Mouse (Mus musculus) heart, postnatal 14 days (tissue): ENCODE measurements at regions not wholly inside any gene's neighbourhood (a gene's known extent, or its start where the extent isn't known, plus 50 kb on each side); places are given as distances from the start of the nearest gene placed in this dataset.
"Not testable (repeated sequence)": the region's sequence is repeated elsewhere in the genome, so short reads cannot be mapped to it uniquely, and the experiment has no call there.

Experiments
- DNase-seq, 2 experiments: peaks; one replicate each; pipeline ENCODE4 v3.0.0; 2021 to 2022
- intact Hi-C: fragments of 180-260 bp; cut with DNase I; formaldehyde crosslinking; loops from one replicate; pipeline ENCODE4 v1.15.1; 2025

DNA sequence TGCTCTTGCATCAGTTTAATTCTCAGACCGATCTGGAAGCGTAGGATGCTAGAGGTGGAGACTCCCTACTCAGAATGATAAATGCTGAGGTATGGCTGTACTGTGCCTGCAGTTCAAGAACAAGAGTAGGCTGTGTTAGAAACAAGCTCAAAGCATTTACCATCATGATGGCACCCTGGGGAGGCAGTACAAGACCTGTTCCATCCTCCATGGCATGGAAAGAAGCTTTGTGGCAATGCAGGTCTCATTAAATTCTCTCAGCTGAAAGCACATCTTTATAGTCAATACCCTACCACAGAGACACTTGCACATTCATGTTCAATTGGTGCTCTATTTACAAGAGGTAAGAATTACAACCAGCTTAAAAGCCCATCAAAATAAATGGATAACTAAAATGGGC is 209.5 kb downstream of the Tbl1xr1 start:
- intact Hi-C loops = no loop called here
- no peak for DNase-seq

DNA sequence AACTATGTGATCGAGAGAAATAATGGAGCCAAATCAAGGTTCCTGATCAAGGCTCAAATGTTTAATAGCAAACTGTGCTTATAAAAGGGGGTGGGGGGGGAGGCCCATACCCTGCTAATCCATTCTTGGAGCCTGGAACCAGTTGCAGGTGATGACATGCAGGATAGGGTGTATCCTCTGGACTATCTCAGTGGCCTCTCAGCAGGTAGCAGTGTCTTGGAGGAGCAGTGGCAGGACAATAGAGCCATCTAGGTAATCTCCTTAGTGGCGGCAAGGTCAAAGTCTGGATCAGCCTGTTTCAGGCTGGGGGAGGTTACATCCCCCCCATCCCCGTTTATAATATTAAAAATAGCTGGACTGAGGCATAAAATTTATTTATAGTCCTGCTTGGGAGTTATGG is 217.0 kb downstream of the Tbl1xr1 start:
- intact Hi-C loops = no loop called here
- no peak for DNase-seq

DNA sequence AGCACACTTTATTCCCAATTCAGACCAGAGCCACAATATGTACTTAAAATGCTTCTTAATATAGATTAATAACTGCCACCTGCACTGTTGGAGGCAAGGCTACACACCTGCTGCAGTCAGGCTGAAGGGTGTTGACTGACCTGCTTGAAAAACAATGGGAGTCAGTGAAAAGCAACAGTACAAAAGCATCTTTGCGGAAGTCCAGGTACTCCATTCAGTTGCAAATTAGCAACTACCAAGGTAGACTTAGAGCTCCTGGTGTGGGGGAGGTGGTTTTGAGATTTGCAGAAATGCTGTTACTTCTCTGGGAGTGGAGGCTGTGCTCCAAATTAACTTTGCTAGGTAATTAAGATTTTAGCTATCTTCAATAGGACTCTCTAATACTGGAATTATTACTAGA is 217.6 kb downstream of the Tbl1xr1 start:
- intact Hi-C loops, DNase-seq: not testable (repeated sequence)

DNA sequence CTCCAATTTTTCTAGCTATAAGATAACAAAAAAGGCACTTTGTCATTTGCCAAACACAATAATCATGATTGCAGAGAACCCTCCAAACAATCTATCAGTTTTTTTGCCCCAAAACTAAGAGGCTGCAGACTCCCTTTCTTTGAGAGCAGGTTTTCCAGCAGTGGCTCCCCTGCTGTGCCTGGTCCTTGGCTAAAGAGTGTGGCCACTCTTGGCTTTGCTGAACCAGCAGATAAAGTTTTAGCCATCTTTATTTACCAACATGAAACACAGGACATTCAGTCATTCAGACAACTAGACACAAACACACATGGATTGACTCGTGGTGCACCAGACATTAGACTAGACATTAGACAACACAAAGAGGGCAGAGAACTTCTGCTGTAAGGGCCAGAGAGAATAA is 220.5 kb downstream of the Tbl1xr1 start:
- DNase-seq, intact Hi-C loops: not testable (repeated sequence)

DNA sequence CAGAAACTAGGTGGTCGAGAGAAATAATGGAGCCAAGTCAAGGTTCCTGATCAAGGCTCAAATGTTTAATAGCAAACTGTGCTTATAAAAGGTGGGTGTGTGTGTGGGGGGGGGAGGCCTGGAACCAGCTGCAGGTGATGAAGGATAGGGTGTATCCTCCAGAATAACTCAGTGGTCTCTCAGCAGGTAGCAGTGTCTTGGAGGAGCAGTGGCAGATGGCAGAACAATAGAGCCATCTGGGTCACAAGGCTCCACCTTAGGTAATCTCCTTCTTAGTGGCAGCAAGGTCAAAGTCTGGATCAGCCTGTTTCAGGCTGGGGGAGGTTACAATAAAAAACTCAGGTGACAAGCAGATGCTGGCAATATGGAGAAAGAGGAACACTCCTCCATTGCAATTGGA is 221.4 kb downstream of the Tbl1xr1 start:
- intact Hi-C loops, DNase-seq: not testable (repeated sequence)

DNA sequence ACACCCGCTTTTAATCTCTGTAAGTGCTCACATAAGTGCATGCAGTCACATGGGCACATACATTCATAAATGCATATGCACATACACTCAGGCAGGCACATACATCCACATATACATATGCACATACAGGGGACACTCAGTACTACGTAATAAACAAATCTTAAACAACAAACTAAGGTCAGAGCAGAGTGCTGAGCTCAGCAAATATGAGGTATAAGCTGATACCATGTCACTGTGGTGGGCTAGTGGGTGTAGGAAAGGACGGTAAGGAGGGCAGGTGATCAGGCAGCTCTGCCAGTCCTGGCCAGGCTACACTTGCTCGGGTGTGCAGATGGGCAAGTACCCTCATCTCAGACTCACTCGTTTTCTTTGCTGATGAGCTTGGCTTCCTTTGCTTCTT is 224.1 kb downstream of the Tbl1xr1 start:
- DNase-seq = no peak
- intact Hi-C loops = no loop called here

DNA sequence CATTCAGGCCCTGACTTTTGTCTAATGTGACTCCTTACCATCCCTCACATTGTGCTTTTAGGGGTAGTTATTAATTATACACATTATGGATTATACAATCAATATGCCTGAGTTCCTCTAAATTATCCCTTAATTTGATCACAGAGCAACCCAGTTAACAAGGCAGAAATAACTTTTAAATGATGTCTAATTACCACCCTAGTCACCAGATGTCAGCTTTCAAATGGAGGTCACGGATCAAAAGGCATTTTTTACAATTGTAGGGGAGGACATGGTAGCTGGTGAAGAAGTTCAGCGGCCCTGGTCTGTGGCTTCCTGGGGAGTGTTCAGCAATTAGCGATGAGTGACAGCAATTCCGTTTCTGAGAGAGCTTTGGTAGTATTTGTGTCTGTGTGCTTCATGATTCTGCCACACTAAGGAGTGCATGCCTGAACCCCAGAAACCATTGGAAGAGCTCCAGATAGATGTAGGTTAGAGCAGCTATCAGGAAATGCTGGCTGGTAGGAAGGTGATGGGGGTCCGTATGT is 225.6 kb downstream of the Tbl1xr1 start:
- intact Hi-C loops = no loop called here

DNA sequence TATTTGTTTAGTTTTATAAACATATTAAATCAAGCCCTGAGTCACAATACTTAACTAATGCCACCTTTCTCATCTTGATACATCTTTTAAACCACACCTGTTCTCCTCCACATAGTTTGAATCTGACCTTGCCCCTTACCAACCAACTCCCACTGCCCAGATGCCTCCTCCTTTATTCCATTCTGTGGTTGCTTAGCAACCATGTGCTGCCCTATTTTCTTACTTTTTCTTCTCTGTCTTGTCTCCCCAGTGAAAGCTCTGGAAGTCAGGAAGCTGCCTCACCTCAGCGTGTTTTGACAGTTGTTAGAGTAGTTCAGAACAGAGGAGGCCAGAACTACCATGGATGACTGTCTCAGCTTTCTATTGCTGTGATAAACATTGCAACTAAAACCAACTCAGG is 227.7 kb downstream of the Tbl1xr1 start:
- intact Hi-C loops = no loop called here
- DNase-seq = no peak

More for the DNA sequence above, 225.6 kb downstream of the Tbl1xr1 start:
- DNase-seq = no peak

DNA sequence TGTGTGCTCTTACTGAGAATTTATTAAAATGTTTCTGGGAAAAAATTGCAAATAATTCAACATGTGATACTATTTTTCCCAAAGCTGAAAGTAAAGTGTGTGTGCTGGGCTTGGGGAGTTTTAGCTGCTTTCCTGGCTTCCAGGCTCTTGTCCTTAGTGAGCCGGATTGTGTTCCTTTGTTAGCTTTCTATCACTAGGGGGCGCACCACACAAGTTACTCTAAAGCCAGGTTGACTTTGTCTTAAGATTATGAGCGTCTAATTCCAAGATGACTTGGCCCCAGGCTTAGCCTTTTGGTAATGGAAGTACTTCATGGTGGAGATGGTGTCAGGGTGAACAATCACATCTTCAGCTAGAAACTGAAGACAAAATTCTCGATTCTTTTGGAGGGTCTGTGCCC is 230.2 kb downstream of the Tbl1xr1 start:
- intact Hi-C loops = no loop called here
- no peak for DNase-seq

DNA sequence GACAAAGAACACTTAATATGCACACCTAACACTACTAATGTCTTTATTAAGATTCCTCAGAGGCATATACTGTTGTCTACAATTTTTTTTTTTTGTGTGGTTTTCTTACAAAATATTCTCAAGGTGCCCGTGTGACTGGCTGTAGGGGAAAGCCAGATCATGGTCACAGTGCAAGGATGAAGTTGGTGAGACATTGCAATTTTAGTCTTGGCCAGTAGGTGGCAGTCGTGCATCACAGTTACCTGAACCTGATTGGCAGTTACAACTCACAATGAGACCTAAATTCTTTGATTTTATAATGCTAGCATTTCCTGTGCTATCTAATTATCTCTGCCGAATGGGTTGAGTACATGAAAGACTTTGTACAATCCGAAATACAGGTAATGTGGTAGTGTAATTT is 232.5 kb downstream of the Tbl1xr1 start:
- peak; percentile 55 to 74 for DNase-seq
- intact Hi-C loops = no loop called here

DNA sequence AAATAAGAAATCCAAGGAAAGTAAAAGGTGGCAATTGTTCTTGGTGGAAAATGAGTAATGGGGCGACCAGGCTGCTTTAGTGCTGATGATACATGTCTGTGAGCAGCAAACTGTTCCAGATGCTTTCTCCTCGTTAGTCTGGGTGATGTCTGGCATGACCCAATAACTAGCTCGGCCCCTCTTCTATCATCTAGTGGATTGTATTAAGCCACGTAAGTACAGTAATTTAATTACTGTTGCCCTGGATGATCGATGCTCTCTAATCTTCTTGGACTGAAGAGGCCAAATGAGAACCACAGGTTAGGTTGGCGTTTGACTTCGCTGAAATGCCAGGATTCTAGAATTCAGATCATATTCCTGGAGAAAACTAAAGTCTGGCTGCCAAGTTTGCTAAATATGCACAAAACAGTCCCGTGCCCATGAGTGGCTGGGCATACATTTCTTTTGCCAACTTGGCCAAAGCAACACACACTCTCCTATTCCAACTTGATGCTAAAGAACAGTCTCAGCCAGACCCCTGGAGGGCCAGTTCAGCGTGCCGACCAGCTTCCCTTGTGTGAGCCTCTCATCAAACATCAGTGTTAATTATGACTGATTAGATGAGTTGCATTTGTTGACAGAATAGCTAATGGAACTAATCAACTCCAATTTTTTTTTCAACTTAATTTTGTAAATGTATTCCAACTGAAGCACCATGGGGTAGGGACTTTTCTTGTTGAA is 240.2 kb downstream of the Tbl1xr1 start:
- intact Hi-C loops = no loop called here
- DNase-seq = no peak

DNA sequence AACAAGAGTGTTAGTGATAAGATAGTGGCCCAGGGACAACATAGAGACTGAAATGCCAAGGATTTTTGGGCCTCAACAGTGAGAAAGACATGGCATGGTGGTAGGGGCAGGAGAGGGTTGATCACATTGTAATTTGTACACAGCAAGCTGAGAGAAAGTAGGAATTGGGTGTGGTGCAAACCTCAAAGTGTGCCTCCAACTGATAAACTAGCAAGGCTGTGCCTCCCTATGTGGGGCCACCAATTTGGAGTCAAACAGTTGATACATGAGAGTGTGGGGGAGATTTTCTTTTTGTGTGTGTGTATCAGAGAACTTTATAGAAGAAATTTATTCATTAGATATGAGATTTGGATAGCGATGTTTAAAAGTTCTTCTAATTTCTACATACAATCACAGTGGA is 244.0 kb downstream of the Tbl1xr1 start:
- intact Hi-C loops, DNase-seq: not testable (repeated sequence)

DNA sequence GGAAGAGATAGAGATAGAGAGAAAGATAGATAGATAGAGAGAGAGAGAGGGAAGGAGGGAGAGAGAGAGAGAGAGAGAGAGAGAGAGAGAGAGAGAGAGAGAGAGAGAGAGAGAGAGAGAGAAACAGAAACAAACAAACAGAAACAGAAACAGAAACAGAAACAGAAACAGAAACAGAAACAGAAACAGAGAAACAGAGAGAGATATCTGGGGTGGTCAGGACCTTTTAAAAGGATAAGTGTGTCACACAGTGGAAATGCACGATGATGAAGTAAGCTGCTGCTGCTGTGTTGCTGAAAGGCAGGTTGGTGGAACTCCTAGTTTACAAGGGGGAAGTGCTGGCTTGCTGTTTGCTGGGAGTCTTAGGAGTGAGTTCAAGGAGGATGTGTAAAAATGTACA is 254.8 kb downstream of the Tbl1xr1 start:
- no peak for DNase-seq
- intact Hi-C loops = no loop called here
